Mouse (Mus musculus): ENCODE data around the gene Trpt1. TPM values are rescaled to one million over a fixed set of nuclear protein-coding genes. Genes with fewer than 3 reads are reported as not detected.

Trpt1 gene
- polyA plus RNA-seq, 1 experiment from 2014 or later, result 20.0 TPM

DNA sequence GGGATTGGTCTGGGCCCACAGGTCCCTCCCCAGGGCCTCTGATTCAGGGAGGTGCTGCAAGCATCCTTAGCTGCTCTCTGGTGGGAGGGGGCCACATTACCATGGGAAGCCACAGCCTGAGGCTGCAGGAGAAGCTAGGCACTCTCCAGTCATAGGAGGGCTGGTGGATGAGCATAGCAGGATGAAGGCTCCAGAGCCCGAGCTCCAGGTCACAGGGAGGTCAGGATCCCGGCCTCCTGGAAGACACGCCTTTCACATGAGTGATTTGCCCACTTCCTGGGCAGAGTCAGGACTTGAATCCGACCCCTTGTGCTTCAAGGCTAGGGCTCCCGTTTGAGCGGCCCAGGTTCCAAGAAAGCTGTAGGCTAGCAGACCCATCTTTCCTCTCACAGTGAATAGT is 24.3 kb upstream of the Trpt1 start:
- Histone ChIP-seq H3K4me1 (ENCODE audit: control insufficient read depth, insufficient read depth, low read length) (peaks cover 19% of the 10 kb centered on the region), H3K27me3 (ENCODE audit: control insufficient read depth, insufficient read depth, low read length) (peaks cover 20% of the 10 kb centered on the region), H3K9me3 (ENCODE audit: control insufficient read depth, low read length) (no peaks in the 10 kb centered on the region), H3K36me3 (ENCODE audit: control insufficient read depth, insufficient read depth, low read length) (peaks cover 4% of the 10 kb centered on the region; the same call in 1 of the 2 replicates), H3K9ac (replicated peaks; ENCODE audit: low read length) (no peak overlapping the region), H3K4me3 (replicated peaks; ENCODE audit: low read depth, low read length) (no peak overlapping the region), H3K4me2 (ENCODE audit: low read length) (no peak overlapping the region), H3K27ac (replicated peaks; ENCODE audit: low read depth, low read length) (no peak overlapping the region)
- ATAC-seq (ENCODE audit: low FRiP score, low TSS enrichment), result no peak
- DNase-seq, result no peak
- WGBS, result 57% methylated on average over 6 of the region's 6 CpGs

- 80% methylated on average over 13 of the region's 13 CpGs for WGBS
- H3K27me3 ChIP-seq (ENCODE audit: control insufficient read depth, insufficient read depth, low read length), result peaks cover 20% of the 10 kb centered on the region
- peaks cover 9% of the 10 kb centered on the region for H3K36me3 ChIP-seq (ENCODE audit: control insufficient read depth, insufficient read depth, low read length)
- no peak overlapping the region for H3K27ac ChIP-seq (replicated peaks; ENCODE audit: low read depth, low read length)
- no peaks in the 10 kb centered on the region for H3K9me3 ChIP-seq (ENCODE audit: control insufficient read depth, low read length)
- H3K4me3 ChIP-seq (replicated peaks; ENCODE audit: low read depth, low read length), result no peak overlapping the region
- no peak overlapping the region for H3K4me2 ChIP-seq (ENCODE audit: low read length)
- DNase-seq, result no peak
- no peak for ATAC-seq (ENCODE audit: low FRiP score, low TSS enrichment)
- peaks cover 24% of the 10 kb centered on the region for H3K4me1 ChIP-seq (ENCODE audit: control insufficient read depth, insufficient read depth, low read length)
- no peak overlapping the region for H3K9ac ChIP-seq (replicated peaks; ENCODE audit: low read length)
Measured at GRCm38 (mm10) chr19:6972247-6972917, 23.5 kb upstream of the Trpt1 start.

- DNase-seq, result peak; percentile 22
- H3K36me3 ChIP-seq (ENCODE audit: control insufficient read depth, insufficient read depth, low read length), result peaks cover 22% of the 10 kb centered on the region
- peaks cover 13% of the 10 kb centered on the region for H3K27me3 ChIP-seq (ENCODE audit: control insufficient read depth, insufficient read depth, low read length)
- H3K27ac ChIP-seq (replicated peaks; ENCODE audit: low read depth, low read length), result peak overlapping the region; percentile 95
- no peak for ATAC-seq (ENCODE audit: low FRiP score, low TSS enrichment)
- H3K4me2 ChIP-seq (ENCODE audit: low read length), result peak overlapping the region; percentile 78
- H3K4me1 ChIP-seq (ENCODE audit: control insufficient read depth, insufficient read depth, low read length), result peaks cover 35% of the 10 kb centered on the region
- peak overlapping the region; percentile 74 for H3K4me3 ChIP-seq (replicated peaks; ENCODE audit: low read depth, low read length)
- no peaks in the 10 kb centered on the region for H3K9me3 ChIP-seq (ENCODE audit: control insufficient read depth, low read length)
- H3K9ac ChIP-seq (replicated peaks; ENCODE audit: low read length), result peak overlapping the region; percentile 79
- 42% methylated on average over 12 of the region's 12 CpGs for WGBS
Measured at GRCm38 (mm10) chr19:6973581-6974190, 22.2 kb upstream of the Trpt1 start.

DNA sequence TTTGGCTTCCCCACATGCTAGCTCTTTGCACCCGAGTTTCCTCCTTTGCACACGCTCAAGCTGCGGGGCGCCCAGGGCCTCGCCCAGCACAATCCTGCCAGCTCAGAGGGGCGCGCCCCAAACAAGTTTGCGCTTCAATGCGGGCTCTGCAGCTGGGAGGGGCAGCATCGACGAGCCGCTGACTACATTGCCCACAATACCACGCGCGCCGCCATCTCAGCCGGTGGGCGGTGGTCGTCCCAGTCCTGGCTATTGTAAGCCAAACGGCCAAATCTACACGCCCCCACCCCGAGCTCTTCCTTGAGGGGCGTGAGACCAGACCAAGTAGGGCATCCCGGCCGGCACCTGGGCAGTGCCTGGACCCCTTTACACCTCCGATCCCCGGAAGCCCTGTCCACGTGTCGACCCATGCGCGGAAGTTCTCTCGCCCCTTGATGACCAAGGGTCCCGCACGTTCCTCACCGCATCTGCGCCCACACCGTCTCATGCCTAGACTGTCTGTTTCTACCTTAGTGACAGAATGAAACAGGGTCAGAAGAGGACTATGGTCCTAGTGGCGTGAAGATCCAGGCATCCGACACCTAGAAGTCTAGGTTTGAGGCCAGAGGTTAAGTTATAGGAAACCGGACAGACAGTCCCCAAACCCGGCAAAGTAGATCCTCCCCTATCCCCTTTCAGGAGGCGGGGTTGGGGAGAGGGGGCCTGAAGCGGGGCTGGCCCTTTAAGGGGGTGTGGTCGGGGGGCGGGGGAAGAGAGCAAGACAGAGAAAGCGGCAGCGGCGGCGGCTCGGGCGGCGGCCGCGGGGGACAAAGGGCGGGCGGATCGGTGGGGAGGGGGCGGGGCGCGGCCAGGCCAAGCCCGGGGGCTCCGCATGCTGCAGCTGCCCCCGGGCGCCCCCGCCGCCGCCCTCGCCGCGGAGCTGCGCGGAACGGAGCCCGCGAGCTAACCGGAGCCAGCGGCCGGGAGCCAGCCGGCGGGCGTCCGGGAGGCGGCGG is 21.4 kb upstream of the Trpt1 start, which contains the start of gene Ppp1r14b:
Gene Ppp1r14b (plus strand): TSS at position 758 of the 995 bp plus-strand sequence.
- Histone ChIP-seq H3K9ac (replicated peaks; ENCODE audit: low read length) (peak within 1 kb of the TSS; percentile 79), H3K9me3 (ENCODE audit: control insufficient read depth, low read length) (no peaks in the 10 kb centered on the region), H3K4me1 (ENCODE audit: control insufficient read depth, insufficient read depth, low read length) (peaks cover 44% of the 10 kb centered on the region), H3K36me3 (ENCODE audit: control insufficient read depth, insufficient read depth, low read length) (peaks cover 22% of the 10 kb centered on the region), H3K4me2 (ENCODE audit: low read length) (peak within 1 kb of the TSS; percentile 78), H3K27me3 (ENCODE audit: control insufficient read depth, insufficient read depth, low read length) (peaks cover 5% of the 10 kb centered on the region; the same call in 1 of the 2 replicates), H3K27ac (replicated peaks; ENCODE audit: low read depth, low read length) (peak within 1 kb of the TSS; percentile 95), H3K4me3 (replicated peaks; ENCODE audit: low read depth, low read length) (peak within 1 kb of the TSS; percentile 74)
- peak; percentile 75 for ATAC-seq (ENCODE audit: low FRiP score, low TSS enrichment)
- DNase-seq, result peak; percentile 93
- under 1% methylated on average over 82 of the region's 84 CpGs for WGBS

GRCm38 (mm10) chr19:6975537-6976521 is 20.1 kb upstream of the Trpt1 start, which contains the start of gene Plcb3:
Gene Plcb3, minus strand, starts transcription at chr19:6976470.
- Histone ChIP-seq H3K27me3 (ENCODE audit: control insufficient read depth, insufficient read depth, low read length) (no peaks in the 10 kb centered on the region), H3K27ac (replicated peaks; ENCODE audit: low read depth, low read length) (peak within 1 kb of the TSS; percentile 95), H3K9me3 (ENCODE audit: control insufficient read depth, low read length) (no peaks in the 10 kb centered on the region), H3K9ac (replicated peaks; ENCODE audit: low read length) (peak within 1 kb of the TSS; percentile 79), H3K36me3 (ENCODE audit: control insufficient read depth, insufficient read depth, low read length) (peaks cover 22% of the 10 kb centered on the region), H3K4me2 (ENCODE audit: low read length) (peak within 1 kb of the TSS; percentile 78), H3K4me3 (replicated peaks; ENCODE audit: low read depth, low read length) (peak within 1 kb of the TSS; percentile 74), H3K4me1 (ENCODE audit: control insufficient read depth, insufficient read depth, low read length) (peaks cover 36% of the 10 kb centered on the region)
- DNase-seq (peak; percentile 83), ATAC-seq (ENCODE audit: low FRiP score, low TSS enrichment) (no peak)
- WGBS, result under 1% methylated on average over 16 of the region's 16 CpGs

GRCm38 (mm10) chr19:6977759-6978638 is 17.9 kb upstream of the Trpt1 start:
- H3K4me2 ChIP-seq (ENCODE audit: low read length), result peak overlapping the region; percentile 78
- peaks cover 40% of the 10 kb centered on the region for H3K4me1 ChIP-seq (ENCODE audit: control insufficient read depth, insufficient read depth, low read length)
- DNase-seq (no peak), ATAC-seq (ENCODE audit: low FRiP score, low TSS enrichment) (no peak)
- peak overlapping the region; percentile 4; the same call in 1 of the 2 replicates for H3K9ac ChIP-seq (replicated peaks; ENCODE audit: low read length)
- peaks cover 22% of the 10 kb centered on the region for H3K36me3 ChIP-seq (ENCODE audit: control insufficient read depth, insufficient read depth, low read length)
- peak overlapping the region; percentile 66; the same call in 1 of the 2 replicates for H3K4me3 ChIP-seq (replicated peaks; ENCODE audit: low read depth, low read length)
- no peaks in the 10 kb centered on the region for H3K9me3 ChIP-seq (ENCODE audit: control insufficient read depth, low read length)
- WGBS, result 86% methylated on average over 13 of the region's 13 CpGs
- 0 out of 2 replicates have a peak overlapping the region, but pooled peaks have one; percentile 96 for H3K27ac ChIP-seq (replicated peaks; ENCODE audit: low read depth, low read length)
- no peaks in the 10 kb centered on the region for H3K27me3 ChIP-seq (ENCODE audit: control insufficient read depth, insufficient read depth, low read length)

- no peak for DNase-seq
- Histone ChIP-seq H3K36me3 (ENCODE audit: control insufficient read depth, insufficient read depth, low read length) (peaks cover 26% of the 10 kb centered on the region), H3K27me3 (ENCODE audit: control insufficient read depth, insufficient read depth, low read length) (no peaks in the 10 kb centered on the region), H3K27ac (replicated peaks; ENCODE audit: low read depth, low read length) (peak overlapping the region; percentile 96; the same call in 1 of the 2 replicates), H3K4me2 (ENCODE audit: low read length) (peak overlapping the region; percentile 75), H3K9ac (replicated peaks; ENCODE audit: low read length) (peak overlapping the region; percentile 75; the same call in 1 of the 2 replicates), H3K4me3 (replicated peaks; ENCODE audit: low read depth, low read length) (peak overlapping the region; percentile 66), H3K9me3 (ENCODE audit: control insufficient read depth, low read length) (no peaks in the 10 kb centered on the region), H3K4me1 (ENCODE audit: control insufficient read depth, insufficient read depth, low read length) (peaks cover 40% of the 10 kb centered on the region)
- ATAC-seq (ENCODE audit: low FRiP score, low TSS enrichment), result no peak
- WGBS, result 57% methylated on average over 3 of the region's 3 CpGs
Measured at GRCm38 (mm10) chr19:6978639-6978974, 17.3 kb upstream of the Trpt1 start.

All from midbrain, embryonic 14.5 days (tissue).